Mouse (Mus musculus) MEL (cell line): ENCODE data around the gene Stat6.

Source experiments
- CTCF ChIP-seq, 3 experiments: IDR thresholded peaks in 2 of 3; conservative IDR thresholded peaks in 1 of 3; 2 replicates each; pipeline ENCODE4 v1.5.1; 2011 to 2012; ENCODE audit warnings: low read length in 3 of 3, low read depth in 2 of 3, mild to moderate bottlenecking in 2 of 3, improper control_type of control experiment in 1 of 3, inconsistent platforms in 1 of 3, mixed read lengths in 1 of 3, moderate library complexity in 1 of 3; ENCODE audit not compliant: control insufficient read depth in 1 of 3, insufficient read depth in 1 of 3, poor library complexity in 1 of 3, severe bottlenecking in 1 of 3
- EP300 ChIP-seq, 2 experiments: IDR thresholded peaks; 2 replicates each; pipeline ENCODE4 v1.6.1; 2011; ENCODE audit warnings: improper control_type of control experiment in 2 of 2, low read length in 2 of 2, low read depth in 1 of 2, mild to moderate bottlenecking in 1 of 2
- GABPA ChIP-seq: IDR thresholded peaks from 2 replicates; pipeline ENCODE4 v1.6.1; 2012; ENCODE audit warnings: low read depth, mild to moderate bottlenecking, inconsistent platforms, low read length, improper control_type of control experiment, moderate library complexity
- MAX ChIP-seq: IDR thresholded peaks from 2 replicates; pipeline ENCODE4 v1.6.1; 2011; ENCODE audit warnings: low read length, improper control_type of control experiment
- MXI1 ChIP-seq: IDR thresholded peaks from 2 replicates; pipeline ENCODE4 v1.6.1; 2011; ENCODE audit warnings: mild to moderate bottlenecking, low read depth, low read length, improper control_type of control experiment
- POLR2A ChIP-seq, 2 experiments: IDR thresholded peaks; 2 replicates each; pipeline ENCODE4 v1.6.1; 2011 to 2012; ENCODE audit warnings: low read length in 2 of 2, mild to moderate bottlenecking in 2 of 2, control low read depth in 1 of 2, improper control_type of control experiment in 1 of 2, low read depth in 1 of 2, moderate library complexity in 1 of 2; ENCODE audit not compliant: control insufficient read depth in 1 of 2, insufficient read depth in 1 of 2, poor library complexity in 1 of 2
- TAL1 ChIP-seq: IDR thresholded peaks from 2 replicates; pipeline ENCODE4 v1.6.1; 2012; ENCODE audit warnings: mild to moderate bottlenecking, inconsistent platforms, low read length, moderate library complexity, mixed read lengths
- TBP ChIP-seq: IDR thresholded peaks from 2 replicates; pipeline ENCODE4 v1.8.0; 2011; ENCODE audit warnings: low read depth, low read length, improper control_type of control experiment
- UBTF ChIP-seq: IDR thresholded peaks from 2 replicates; pipeline ENCODE4 v1.6.1; 2012; ENCODE audit warnings: low read depth, mild to moderate bottlenecking, inconsistent platforms, low read length, improper control_type of control experiment, moderate library complexity, borderline replicate concordance; ENCODE audit not compliant: insufficient read depth
- USF1 ChIP-seq: IDR thresholded peaks from 2 replicates; pipeline ENCODE4 v1.6.1; 2014; ENCODE audit warnings: low read depth, mild to moderate bottlenecking, inconsistent platforms, low read length, improper control_type of control experiment, moderate library complexity
- USF2 ChIP-seq, 2 experiments: IDR thresholded peaks; 2 replicates each; pipeline ENCODE4 v1.6.1; 2011 to 2012; ENCODE audit warnings: improper control_type of control experiment in 2 of 2, low read length in 2 of 2, borderline replicate concordance in 1 of 2, inconsistent platforms in 1 of 2, low read depth in 1 of 2, mild to moderate bottlenecking in 1 of 2; ENCODE audit not compliant: insufficient read depth in 1 of 2
- ZC3H11A ChIP-seq: IDR thresholded peaks from 2 replicates; pipeline ENCODE4 v1.6.1; 2012; ENCODE audit warnings: low read depth, mild to moderate bottlenecking, inconsistent platforms, low read length, improper control_type of control experiment
- ZNF384 ChIP-seq: IDR thresholded peaks from 2 replicates; pipeline ENCODE4 v1.6.1; 2012; ENCODE audit warnings: low read depth, mild to moderate bottlenecking, inconsistent platforms, low read length, improper control_type of control experiment

GRCm38 (mm10) chr10:127619119-127619721 is 23.6 kb upstream of the Stat6 start:
- no peak for TF ChIP-seq CTCF (IDR thresholded peaks at IDR 0.05 in 2 of 3, conservative IDR thresholded peaks at IDR 0.05 in 1 of 3; ENCODE audit: control insufficient read depth in 1 of 3, insufficient read depth in 1 of 3, low read depth in 2 of 3, low read length in 3 of 3, poor library complexity in 1 of 3, severe bottlenecking in 1 of 3)
- no peak for TF ChIP-seq MXI1
- no peak for TF ChIP-seq USF2 (IDR thresholded peaks at IDR 0.05; ENCODE audit: borderline replicate concordance in 1 of 2, insufficient read depth in 1 of 2, low read depth in 1 of 2, low read length in 2 of 2)
- TF ChIP-seq TAL1, result no peak
- TF ChIP-seq POLR2A (IDR thresholded peaks at IDR 0.05; ENCODE audit: control insufficient read depth in 1 of 2, insufficient read depth in 1 of 2, low read depth in 1 of 2, low read length in 2 of 2, poor library complexity in 1 of 2), result no peak
- TF ChIP-seq MAX, result no peak
- TF ChIP-seq ZC3H11A, result no peak
- no peak for TF ChIP-seq ZNF384
- no peak for TF ChIP-seq USF1
- no peak for TF ChIP-seq GABPA
- no peak for TF ChIP-seq EP300 (IDR thresholded peaks at IDR 0.05; ENCODE audit: low read depth in 1 of 2, low read length in 2 of 2)
- no peak for TF ChIP-seq UBTF
- no peak for TF ChIP-seq TBP
